Comparison of ENCODE assay signal across 26 mouse cellular contexts in the genomic region with DNA sequence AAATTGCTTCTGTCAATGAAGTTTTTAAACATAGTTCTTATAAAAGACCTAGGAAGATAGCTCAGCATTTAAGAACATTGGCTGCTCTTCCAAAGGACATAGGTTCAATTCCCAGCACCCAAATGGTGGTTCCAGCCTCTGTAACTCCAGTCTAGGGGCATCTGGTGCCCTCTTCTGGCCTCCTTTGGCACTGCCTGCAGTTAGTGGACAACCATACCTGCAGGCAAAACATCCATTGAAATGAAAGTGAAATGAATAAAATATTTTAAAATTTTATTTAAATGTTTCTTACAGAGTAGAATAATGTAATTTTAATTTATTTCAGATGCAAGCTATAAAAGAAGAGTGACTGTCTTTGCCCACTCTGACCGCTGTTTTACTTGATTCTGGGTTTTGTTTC. TPM values are rescaled to one million over a fixed set of nuclear protein-coding genes. Genes with fewer than 3 reads are reported as not detected.
DNase-seq lines count a peak whose midpoint lies in the region; TF ChIP-seq lines count a peak whose summit lies in the region.
"Had no signal": no experiment of that assay in that cellular context is flagged by ENCODE, and none has a peak within 500 bp of the region (broad histone marks: within the 10 kb centered on the region; RNA-seq: fewer than 3 reads in every experiment).

No protein-coding gene starts in this region.

- no peaks in the 10 kb centered on the region for H3K27me3 ChIP-seq in MEL (ENCODE audit: control insufficient read depth in 1 of 2, insufficient read depth in 2 of 2, low read length in 2 of 2)
- H3K27me3 ChIP-seq: embryonic facial prominence, embryonic 12.5 days; forebrain, embryonic 15.5 days; neural tube, embryonic 12.5 days had no signal

- H3K36me3 ChIP-seq in MEL (ENCODE audit: control insufficient read depth in 1 of 2, insufficient read depth in 2 of 2, low read length in 2 of 2) = no peaks in the 10 kb centered on the region
- H3K36me3 ChIP-seq: forebrain, embryonic 15.5 days; G1E; midbrain, embryonic 10.5 days; neural tube, embryonic 12.5 days had no signal

- no peak overlapping the region for H3K27ac ChIP-seq in gastrocnemius, adult 2 months
- no peak overlapping the region for H3K27ac ChIP-seq in left cerebral cortex, adult 2 months
- H3K27ac ChIP-seq in MEL (ENCODE audit: control insufficient read depth, low read depth, low read length) = no peak overlapping the region
- H3K27ac ChIP-seq: embryonic facial prominence, embryonic 12.5 days; forebrain, embryonic 15.5 days; macrophage; midbrain, embryonic 10.5 days; neural tube, embryonic 12.5 days had no signal

- H3K9me3 ChIP-seq in MEL (replicated peaks; ENCODE audit: insufficient read depth, low read length) = no peaks in the 10 kb centered on the region
- H3K9me3 ChIP-seq: embryonic facial prominence, embryonic 12.5 days; forebrain, embryonic 15.5 days; midbrain, embryonic 10.5 days; neural tube, embryonic 12.5 days had no signal

- no peak for TF ChIP-seq EP300 in MEL (IDR thresholded peaks at IDR 0.05; ENCODE audit: low read depth in 1 of 2, low read length in 2 of 2)

- H3K4me1 ChIP-seq in MEL (ENCODE audit: control insufficient read depth in 1 of 2, insufficient read depth in 2 of 2, low read length in 2 of 2) = no peaks in the 10 kb centered on the region
- H3K4me1 ChIP-seq: embryonic facial prominence, embryonic 12.5 days had no signal

- H3K79me2 ChIP-seq in MEL (ENCODE audit: control insufficient read depth, insufficient read depth, low read length, poor library complexity) = no peaks in the 10 kb centered on the region

- peak; percentile 44; the same call in 1 of the 2 replicates for TF ChIP-seq CTCF in gastrocnemius, adult 2 months (IDR thresholded peaks at IDR 0.05)
- TF ChIP-seq CTCF in left cerebral cortex, adult 2 months (IDR thresholded peaks at IDR 0.05) = peak; percentile 20; the same call in 1 of the 2 replicates
- TF ChIP-seq CTCF in MEL (IDR thresholded peaks at IDR 0.05 in 2 of 3, conservative IDR thresholded peaks at IDR 0.05 in 1 of 3; ENCODE audit: control insufficient read depth in 1 of 3, insufficient read depth in 1 of 3, low read depth in 2 of 3, low read length in 3 of 3, poor library complexity in 1 of 3, severe bottlenecking in 1 of 3) = peak in 2 of 3 experiments; percentile 22 to 26; a peak in 4 of 6 replicates

- H3K4me3 ChIP-seq in gastrocnemius, adult 2 months = no peak overlapping the region
- H3K4me3 ChIP-seq in left cerebral cortex, adult 2 months = no peak overlapping the region
- H3K4me3 ChIP-seq in MEL (ENCODE audit: control insufficient read depth in 1 of 2, insufficient read depth in 1 of 2, low read depth in 2 of 2, low read length in 2 of 2) = no peak overlapping the region
- H3K4me3 ChIP-seq: embryonic facial prominence, embryonic 12.5 days; erythroblast, embryonic 14.5 days; forebrain, embryonic 15.5 days; midbrain, embryonic 10.5 days; neural tube, embryonic 12.5 days had no signal

- no peak; the same call in 1 of the 2 replicates for TF ChIP-seq RAD21 in MEL (IDR thresholded peaks at IDR 0.05; ENCODE audit: low read depth, low read length)

- no peak for TF ChIP-seq POLR2A in MEL (IDR thresholded peaks at IDR 0.05; ENCODE audit: control insufficient read depth in 1 of 2, insufficient read depth in 1 of 2, low read depth in 1 of 2, low read length in 2 of 2, poor library complexity in 1 of 2)

- intact Hi-C loops in gastrocnemius, adult 2 months (cut with DNase I) = no loop called here
- intact Hi-C loops in left cerebral cortex, adult 2 months (cut with DNase I) = no loop called here
- intact Hi-C loops in left cerebral cortex, postnatal 14 days (cut with DNase I) = no loop called here

- no peak overlapping the region for H3K9ac ChIP-seq in MEL (ENCODE audit: control insufficient read depth, low read depth, low read length, poor library complexity, severe bottlenecking)
- H3K9ac ChIP-seq: embryonic facial prominence, embryonic 12.5 days; forebrain, embryonic 15.5 days; neural tube, embryonic 12.5 days had no signal

- no peak for DNase-seq in gastrocnemius, adult 2 months
- DNase-seq in gastrocnemius, postnatal 4 days (ENCODE audit: low spot score in 2 of 2) = no peak
- no peak for DNase-seq in left cerebral cortex, adult 2 months (ENCODE audit: extremely low spot score in 1 of 2, low spot score in 2 of 2)
- no peak for DNase-seq in left cerebral cortex, postnatal 14 days (ENCODE audit: low spot score in 2 of 2)
- peak; percentile 4 for DNase-seq in A20 (ENCODE audit: low read depth, low spot score)
- DNase-seq in MEL (ENCODE audit: low read depth, low spot score) = no peak
- no peak for DNase-seq in urinary bladder, postnatal 36 days (ENCODE audit: low spot score in 2 of 2)
- DNase-seq in layer of hippocampus, postnatal 36 days = no peak
- DNase-seq: adrenal gland, adult 2 months; cerebellum, adult 9-11 months; gastrocnemius, postnatal 36 days; heart, postnatal 10 days; left cerebral cortex, postnatal 4 days; liver; lung, adult 18-20 months; thymus, adult 18-20 months had no signal

TF ChIP-seq in MEL, 35 proteins besides CTCF, POLR2A, EP300 and RAD21:
- TF ChIP-seq NRF1 (IDR thresholded peaks at IDR 0.05; ENCODE audit: insufficient read depth, low read depth, low read length, poor library complexity, severe bottlenecking) (no peak), SMC3 (IDR thresholded peaks at IDR 0.05; ENCODE audit: low read depth, low read length) (peak; percentile 27; the same call in 1 of the 2 replicates)
TF ChIP-seq in MEL: peak in this region for 1.

RNA-seq across cellular contexts. Expression of a gene that starts 36.5 kb away (rescaled TPM):
- not detected for total RNA-seq in gastrocnemius, adult 2 months (2021)
- total RNA-seq in gastrocnemius, postnatal 4 days (2021) = not detected
- not detected for total RNA-seq in left cerebral cortex, adult 2 months (2021)
- under 1 TPM in 1 of 2 experiments, not detected in 1; 0.33 TPM for total RNA-seq in left cerebral cortex, postnatal 14 days (2021)
- not detected in 2 replicates for total RNA-seq in MEL (2012; rRNA removed)
- not detected for polyA plus RNA-seq in MEL (2012; ENCODE audit: insufficient read depth in 1 of 2, insufficient read length in 2 of 2, low read depth in 1 of 2, low replicate concordance in 2 of 2, missing spikeins in 1 of 2)
- not detected for total RNA-seq in layer of hippocampus, postnatal 36 days (2021)
- total RNA-seq: adrenal gland, adult 2 months; gastrocnemius, postnatal 36 days; heart, postnatal 10 days; left cerebral cortex, postnatal 4 days; monocyte, adult 5-6 weeks had no signal
- polyA plus RNA-seq: adrenal gland, adult 2 months; erythroblast, embryonic 14.5 days; forebrain, embryonic 15.5 days; G1E; inflammation-experienced regulatory T-cells, adult 6 months; macrophage; neural tube, embryonic 12.5 days; spleen, adult 2 months had no signal
